Mouse (Mus musculus) kidney, postnatal 0 days (tissue): ENCODE results near the gene Ncam1. TPM values are rescaled to one million over a fixed set of nuclear protein-coding genes. Genes with fewer than 3 reads are reported as not detected.
A peak's percentile ranks its signal among the peaks of the same experiment; 100 is the strongest.

Source experiments
- ATAC-seq: fragments of 200-750 bp; cut with Nextera tagmentation; replicated peaks from 2 replicates; pipeline ENCODE4 v1.8.0; 2017; ENCODE audit warnings: low read depth, moderate number of reproducible peaks, moderate TSS enrichment, moderate library complexity; ENCODE audit not compliant: low FRiP score
- DNase-seq: peaks from one replicate; pipeline ENCODE4 v3.0.0-alpha.2; 2016; ENCODE audit warnings: low spot score
- H3K27ac ChIP-seq: fragments of 300-500 bp; sonication (generic); 2 replicates; pipeline ENCODE4 v1.5.1; 2014; ENCODE audit warnings: mild to moderate bottlenecking
- H3K27me3 ChIP-seq: fragments of 300-500 bp; sonication (generic); 2 replicates; pipeline ENCODE4 v1.6.1; 2014; ENCODE audit warnings: low read length, mixed read lengths; ENCODE audit not compliant: insufficient read depth
- H3K36me3 ChIP-seq: fragments of 300-500 bp; sonication (generic); 2 replicates; pipeline ENCODE4 v1.6.1; 2014; ENCODE audit warnings: low read length, mixed read lengths; ENCODE audit not compliant: insufficient read depth
- H3K4me1 ChIP-seq: fragments of 300-500 bp; sonication (generic); replicated peaks from 2 replicates; pipeline ENCODE4 v1.6.1; 2014; ENCODE audit warnings: antibody characterized with exemption, low read length, mixed read lengths; ENCODE audit not compliant: insufficient read depth
- H3K4me2 ChIP-seq: fragments of 300-500 bp; sonication (generic); 2 replicates; pipeline ENCODE4 v1.6.1; 2014; ENCODE audit warnings: mild to moderate bottlenecking, low read length, moderate library complexity, mixed read lengths
- H3K4me3 ChIP-seq: fragments of 300-500 bp; sonication (generic); replicated peaks from 2 replicates; pipeline ENCODE4 v1.5.1; 2014; ENCODE audit warnings: low read depth, low read length
- H3K9ac ChIP-seq: fragments of 300-500 bp; sonication (generic); 2 replicates; pipeline ENCODE4 v1.6.1; 2014; ENCODE audit warnings: low read depth, low read length
- H3K9me3 ChIP-seq: fragments of 300-500 bp; sonication (generic); replicated peaks from 2 replicates; pipeline ENCODE4 v1.6.1; 2016; ENCODE audit warnings: low read length, inconsistent platforms, mixed read lengths
- CTCF ChIP-seq: IDR thresholded peaks from 2 replicates; pipeline ENCODE4 v1.5.1; 2016; ENCODE audit warnings: antibody characterized with exemption, low read depth, mild to moderate bottlenecking, moderate library complexity
- WGBS: fragments of 180-500 bp; shearing (Covaris S2); extraction: QIAGEN DNeasy Blood & Tissue Kit; methylation state at CpG from one replicate; pipeline ENCODE4 v1.1.7; 2014; 5-methylcytosine and 5-hydroxymethylcytosine counted together
- polyA plus RNA-seq: library from polyadenylated mRNA; unstranded; fragments of >200 nt; fragmentation: Nextera tagmentation; extraction: Ambion mirVana; gene quantifications from 2 replicates; pipeline ENCODE4 v1.2.1, GENCODE M21; 2015

Gene Ncam1
- polyA plus RNA-seq, 1 experiment from 2014 or later = 81.2 TPM

DNA sequence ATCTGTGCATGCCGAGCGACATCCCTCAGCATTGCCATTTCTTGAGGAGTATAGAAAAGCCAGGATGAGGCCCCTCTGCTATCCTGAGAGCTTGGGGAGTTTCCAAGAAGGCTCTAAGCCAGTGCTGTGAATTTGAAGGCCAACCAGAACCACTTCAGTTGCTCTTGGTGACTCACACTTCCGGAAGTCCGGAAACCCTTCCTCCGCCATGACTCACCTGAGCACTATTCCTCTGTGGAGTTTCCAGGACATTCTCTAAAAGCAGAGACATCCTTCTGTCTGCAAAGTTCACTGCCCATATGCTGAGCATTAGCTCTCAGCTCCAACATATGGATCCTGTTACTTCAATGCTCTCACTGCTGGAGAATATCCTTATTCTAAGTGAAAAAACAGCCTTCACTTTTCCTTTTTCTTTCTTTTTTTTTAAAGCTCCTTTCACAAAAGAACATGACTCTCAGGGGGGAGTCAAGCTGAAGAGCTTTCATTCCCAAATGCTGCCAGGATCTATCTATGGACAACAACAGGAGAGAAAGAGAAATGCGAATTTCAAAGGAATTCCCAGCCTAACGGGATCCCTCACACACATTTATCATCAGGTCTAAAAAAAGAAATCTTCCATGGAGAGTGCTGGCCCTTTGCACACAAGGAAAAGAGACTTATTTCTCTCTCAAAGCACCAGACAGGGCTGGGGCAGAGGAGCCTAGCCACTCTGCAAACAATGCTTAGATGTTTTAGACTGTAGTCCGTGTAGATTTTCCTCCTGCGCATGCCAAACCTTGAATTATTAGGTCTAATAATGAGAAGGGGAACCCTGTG, 226.8 kb downstream of the Ncam1 start:
- H3K27me3 ChIP-seq = no peaks in the 10 kb centered on the region
- H3K9me3 ChIP-seq = no peaks in the 10 kb centered on the region
- 0 out of 2 replicates have a peak, but pooled peaks cover 12% of the 10 kb centered on the region for H3K36me3 ChIP-seq
- ATAC-seq (no peak), DNase-seq (peak; percentile 36)
- no peak overlapping the region for H3K9ac ChIP-seq
- H3K4me3 ChIP-seq = no peak overlapping the region
- H3K4me2 ChIP-seq = no peak overlapping the region
- whole genome bisulfite sequencing = 37% methylated on average over 9 of the region's 9 CpGs
- TF ChIP-seq CTCF = no peak
- 0 out of 2 replicates have a peak, but pooled peaks cover 6% of the 10 kb centered on the region for H3K4me1 ChIP-seq
- no peak overlapping the region for H3K27ac ChIP-seq

DNA sequence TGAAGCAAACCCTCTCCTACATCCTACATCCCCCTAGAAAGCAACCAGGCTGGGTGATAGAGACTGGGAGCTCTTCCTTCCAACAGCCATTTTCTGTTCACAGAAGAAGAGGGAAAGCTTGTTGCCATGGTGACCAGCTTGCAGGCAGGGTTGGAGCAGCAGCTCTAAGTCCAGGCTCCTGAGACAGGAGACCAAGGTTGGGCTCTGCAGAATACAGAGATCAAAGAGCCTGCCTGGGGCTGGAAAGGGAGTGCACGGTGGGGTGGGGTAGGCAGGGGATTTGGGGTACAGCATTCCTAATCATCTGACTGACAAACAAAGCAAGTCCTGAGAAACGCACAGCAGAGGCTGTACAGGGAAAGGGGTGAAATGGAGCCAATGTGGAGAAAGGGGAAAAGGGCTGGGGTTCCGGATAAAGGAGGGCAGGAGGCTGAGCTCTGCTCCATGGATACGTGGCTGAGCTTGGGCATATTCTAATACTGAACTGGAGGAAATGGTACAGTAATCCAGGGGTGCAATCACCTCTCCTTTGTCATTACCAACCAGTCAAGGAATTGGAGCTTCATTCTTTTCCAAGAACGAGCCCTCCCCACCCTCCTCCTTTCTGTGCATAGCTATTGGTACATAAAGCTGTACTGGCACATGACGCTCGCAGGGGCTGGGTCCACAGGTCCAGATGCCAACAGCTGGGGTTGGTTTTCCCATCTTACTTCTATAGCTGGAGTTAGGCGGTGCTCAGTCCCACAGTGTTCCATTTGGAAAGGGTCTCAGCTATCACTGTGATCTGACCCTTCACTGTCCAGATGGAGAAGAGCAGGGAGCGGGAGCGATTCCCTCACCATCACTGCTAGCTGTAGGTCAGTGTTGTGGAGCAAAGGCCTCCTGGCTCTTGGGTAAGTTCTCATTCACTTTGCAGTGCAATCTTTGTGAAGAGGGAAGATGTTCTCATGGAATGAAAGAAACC, 227.7 kb downstream of the Ncam1 start:
- Histone ChIP-seq H3K27me3 (no peaks in the 10 kb centered on the region), H3K9ac (no peak overlapping the region), H3K9me3 (no peaks in the 10 kb centered on the region), H3K27ac (no peak overlapping the region), H3K4me1 (0 out of 2 replicates have a peak, but pooled peaks cover 6% of the 10 kb centered on the region), H3K4me3 (no peak overlapping the region), H3K4me2 (no peak overlapping the region), H3K36me3 (0 out of 2 replicates have a peak, but pooled peaks cover 17% of the 10 kb centered on the region)
- WGBS = 55% methylated on average over 10 of the region's 10 CpGs
- TF ChIP-seq CTCF = no peak
- peak; percentile 11 for DNase-seq
- no peak for ATAC-seq

GRCm38 (mm10) chr9:49570033-49570660, 228.6 kb downstream of the Ncam1 start:
- no peak overlapping the region for H3K9ac ChIP-seq
- TF ChIP-seq CTCF = no peak
- no peak overlapping the region for H3K4me2 ChIP-seq
- DNase-seq (no peak), ATAC-seq (no peak)
- 0 out of 2 replicates have a peak, but pooled peaks cover 6% of the 10 kb centered on the region for H3K4me1 ChIP-seq
- H3K36me3 ChIP-seq = 0 out of 2 replicates have a peak, but pooled peaks cover 17% of the 10 kb centered on the region
- no peaks in the 10 kb centered on the region for H3K27me3 ChIP-seq
- 69% methylated on average over 7 of the region's 7 CpGs for WGBS
- no peak overlapping the region for H3K27ac ChIP-seq
- no peak overlapping the region for H3K4me3 ChIP-seq
- no peaks in the 10 kb centered on the region for H3K9me3 ChIP-seq

GRCm38 (mm10) chr9:49565846-49566245, 232.9 kb downstream of the Ncam1 start:
- H3K27ac ChIP-seq = no peak overlapping the region

GRCm38 (mm10) chr9:49558941-49559340, 239.8 kb downstream of the Ncam1 start:
- H3K27ac ChIP-seq = no peak overlapping the region
- 93% methylated on average over 2 of the region's 2 CpGs for WGBS
- no peak for ATAC-seq
- no peaks in the 10 kb centered on the region for H3K9me3 ChIP-seq
- H3K4me2 ChIP-seq = no peak overlapping the region
- H3K4me3 ChIP-seq = no peak overlapping the region
- H3K27me3 ChIP-seq = no peaks in the 10 kb centered on the region
- H3K4me1 ChIP-seq = no peaks in the 10 kb centered on the region
- DNase-seq = no peak
- 0 out of 2 replicates have a peak, but pooled peaks cover 9% of the 10 kb centered on the region for H3K36me3 ChIP-seq
- no peak overlapping the region for H3K9ac ChIP-seq
- no peak for TF ChIP-seq CTCF

More at GRCm38 (mm10) chr9:49565846-49566245, 232.9 kb downstream of the Ncam1 start:
- ATAC-seq (no peak), DNase-seq (no peak)
- no peak for TF ChIP-seq CTCF
- 82% methylated on average over 2 of the region's 2 CpGs for WGBS
- H3K27me3 ChIP-seq = no peaks in the 10 kb centered on the region
- H3K9ac ChIP-seq = no peak overlapping the region
- H3K4me1 ChIP-seq = no peaks in the 10 kb centered on the region
- no peak overlapping the region for H3K4me2 ChIP-seq
- H3K9me3 ChIP-seq = no peaks in the 10 kb centered on the region
- peaks cover 31% of the 10 kb centered on the region for H3K36me3 ChIP-seq
- no peak overlapping the region for H3K4me3 ChIP-seq

GRCm38 (mm10) chr9:49551353-49551752, 247.4 kb downstream of the Ncam1 start:
- Histone ChIP-seq H3K9ac (no peak overlapping the region), H3K27ac (no peak overlapping the region), H3K4me1 (no peaks in the 10 kb centered on the region), H3K36me3 (peaks cover 10% of the 10 kb centered on the region; the same call in 1 of the 2 replicates), H3K9me3 (no peaks in the 10 kb centered on the region), H3K27me3 (no peaks in the 10 kb centered on the region), H3K4me3 (no peak overlapping the region), H3K4me2 (no peak overlapping the region)
- ATAC-seq (no peak), DNase-seq (no peak)
- no peak for TF ChIP-seq CTCF
- WGBS = 83% methylated on average over 2 of the region's 2 CpGs
